Mouse (Mus musculus) retina, postnatal 1 day (tissue): ENCODE data around the gene Lrrc3.
"Not testable (repeated sequence)": the region's sequence is repeated elsewhere in the genome, so short reads cannot be mapped to it uniquely, and the experiment has no call there.

Source experiments
- DNase-seq: peaks from one replicate; pipeline ENCODE4 v3.0.0-alpha.2; 2012

Lrrc3 gene

DNA sequence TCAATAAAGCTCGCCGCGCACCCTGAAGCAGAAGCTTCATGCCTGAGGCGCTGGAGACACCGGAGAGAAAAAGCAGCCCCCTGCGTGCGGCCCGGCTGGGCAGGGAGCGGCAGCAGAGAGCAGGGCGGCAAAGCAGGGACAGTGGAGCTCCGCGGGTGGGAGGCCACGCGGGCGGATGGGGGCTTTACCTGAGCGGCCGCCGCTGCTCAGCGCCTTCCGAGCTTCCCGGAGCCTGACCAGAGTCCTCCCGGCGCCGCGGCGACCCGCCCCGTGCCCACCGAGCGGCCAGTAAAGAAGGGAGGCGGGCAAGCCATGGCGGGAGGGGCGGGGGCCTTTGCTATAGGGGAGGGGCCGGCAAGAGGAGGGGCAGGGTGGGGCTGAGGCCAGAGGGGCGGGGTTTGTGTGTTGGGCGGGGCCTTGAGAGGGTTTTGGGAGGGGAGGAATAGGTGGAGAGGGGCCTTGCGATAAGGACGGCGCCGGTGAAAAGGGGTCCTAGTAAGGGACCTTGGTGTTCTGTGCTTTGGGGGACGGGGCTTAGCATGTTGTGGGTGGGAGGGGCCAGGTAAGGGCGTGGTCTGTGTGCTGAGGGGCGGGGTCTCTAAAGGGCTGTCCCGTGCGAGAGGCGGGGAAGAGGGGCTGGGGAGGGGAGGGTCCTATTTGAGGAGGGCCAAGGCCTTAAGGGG, at the start of gene Lrrc3:
Gene Lrrc3, minus strand, starts transcription at position 326 of the 683 bp plus-strand sequence.
- DNase-seq = peak; percentile 79

DNA sequence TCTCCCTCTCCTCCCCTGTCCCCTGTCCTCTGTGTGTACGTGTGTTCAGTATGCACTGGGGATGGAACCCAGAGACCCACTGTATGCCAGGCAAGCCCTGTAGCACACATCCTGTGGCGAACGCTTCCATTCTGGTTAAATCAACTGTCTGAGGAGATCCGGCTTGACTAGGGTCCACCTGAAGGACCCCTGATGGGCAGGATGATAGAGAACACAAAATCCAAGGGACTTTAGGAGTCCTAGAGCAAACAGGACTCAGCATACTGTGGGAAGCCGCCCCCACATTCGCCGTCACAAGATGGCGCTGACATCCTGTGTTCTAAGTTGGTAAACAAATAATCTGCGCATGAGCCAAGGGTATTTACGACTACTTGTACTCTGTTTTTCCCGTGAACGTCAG, 48.1 kb upstream of the Lrrc3 start:
- not testable (repeated sequence) for DNase-seq

DNA sequence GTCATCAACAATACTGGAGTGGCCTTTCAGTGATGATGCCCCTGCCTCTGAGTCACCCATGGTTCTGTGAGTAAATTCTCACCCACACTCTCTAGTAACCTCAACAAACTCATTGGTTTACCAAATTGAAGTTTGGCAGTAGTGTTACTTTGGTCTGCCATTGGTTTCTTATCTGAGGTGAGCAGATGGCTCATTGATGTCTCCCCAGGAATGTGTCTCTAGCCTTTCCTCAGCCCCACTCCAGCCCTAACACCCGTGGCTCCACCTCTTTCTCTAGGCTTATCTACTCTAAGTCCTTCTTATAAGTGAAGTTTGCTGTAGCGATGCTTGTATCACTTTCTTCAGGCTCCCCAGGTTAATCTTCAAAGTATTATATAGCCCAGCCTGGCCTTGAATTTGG, 37.3 kb upstream of the Lrrc3 start:
- no peak for DNase-seq

DNA sequence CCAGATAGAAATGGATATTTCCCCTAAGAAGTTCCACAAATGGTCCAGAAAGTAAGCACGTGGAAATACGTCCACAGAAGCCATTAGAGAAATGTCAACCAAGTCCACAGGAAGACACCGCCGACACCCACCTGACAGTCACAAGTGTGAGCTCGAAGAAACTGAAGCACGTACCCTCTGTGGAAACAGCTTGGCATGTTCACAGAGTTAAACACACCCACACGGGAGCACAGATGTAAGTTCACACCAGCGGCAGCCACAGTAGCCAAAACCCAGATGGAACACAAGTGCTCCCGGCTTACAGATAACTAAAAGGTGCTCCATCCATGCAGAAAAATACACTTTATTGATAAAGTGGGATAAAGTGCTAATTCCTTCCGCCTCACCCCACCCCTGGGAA, 25.0 kb upstream of the Lrrc3 start:
- DNase-seq = no peak

DNA sequence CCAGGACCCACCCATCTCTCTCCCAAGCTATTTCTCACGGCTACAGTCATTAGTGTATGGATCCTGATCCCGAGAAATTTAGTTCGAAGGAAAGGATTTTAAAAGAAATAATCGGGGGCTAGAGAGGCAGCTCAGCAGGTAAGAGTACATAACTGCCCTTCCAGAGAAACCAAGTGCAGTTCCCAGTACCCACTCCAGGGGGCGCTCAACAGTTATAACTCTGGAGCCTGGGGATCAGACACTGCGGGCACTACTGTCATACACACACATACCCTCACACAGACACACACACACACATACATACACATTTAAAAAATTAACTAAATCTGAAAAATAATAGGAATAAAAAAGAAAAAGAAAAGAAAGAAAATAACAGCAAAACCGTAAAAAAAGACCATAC, 23.8 kb upstream of the Lrrc3 start:
- peak; percentile 61 for DNase-seq

DNA sequence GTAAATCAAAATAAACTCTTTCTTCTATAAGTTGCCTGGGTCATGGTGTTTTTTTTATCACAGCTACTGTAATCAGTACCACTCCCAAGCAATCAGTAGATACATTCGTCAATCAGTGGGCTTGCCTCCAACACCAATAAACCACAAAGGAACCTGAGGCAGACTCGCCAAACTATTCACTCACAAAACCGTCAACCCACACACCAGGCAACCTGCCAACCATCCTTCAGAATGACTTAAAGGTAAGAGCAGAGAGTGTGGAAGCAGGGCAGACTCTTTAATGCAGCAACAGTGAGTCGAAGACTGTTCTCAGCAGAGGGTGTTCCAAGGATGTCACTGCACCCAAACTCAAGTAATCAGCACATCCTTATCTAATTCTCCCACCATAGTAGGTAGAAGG, 20.3 kb upstream of the Lrrc3 start:
- no peak for DNase-seq

DNA sequence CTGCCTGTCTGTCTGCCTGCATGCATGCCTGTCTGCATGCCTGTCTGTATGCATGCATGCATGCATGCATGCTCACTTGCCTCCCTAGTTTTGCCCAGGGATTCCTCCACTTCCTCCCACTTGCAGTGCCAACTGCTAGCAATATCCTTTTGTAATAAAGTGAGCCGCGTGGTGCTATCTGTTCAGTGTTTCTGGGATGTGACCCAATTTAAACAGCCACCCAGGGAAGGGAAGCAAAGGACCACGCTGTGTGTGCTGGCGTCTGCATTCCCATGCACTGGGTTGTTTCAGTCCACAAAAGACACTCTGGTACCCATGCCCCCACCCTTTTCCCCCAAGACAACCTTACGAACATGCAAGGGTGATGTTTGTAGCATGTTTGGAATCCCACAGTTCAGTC, 18.7 kb upstream of the Lrrc3 start:
- DNase-seq = no peak

DNA sequence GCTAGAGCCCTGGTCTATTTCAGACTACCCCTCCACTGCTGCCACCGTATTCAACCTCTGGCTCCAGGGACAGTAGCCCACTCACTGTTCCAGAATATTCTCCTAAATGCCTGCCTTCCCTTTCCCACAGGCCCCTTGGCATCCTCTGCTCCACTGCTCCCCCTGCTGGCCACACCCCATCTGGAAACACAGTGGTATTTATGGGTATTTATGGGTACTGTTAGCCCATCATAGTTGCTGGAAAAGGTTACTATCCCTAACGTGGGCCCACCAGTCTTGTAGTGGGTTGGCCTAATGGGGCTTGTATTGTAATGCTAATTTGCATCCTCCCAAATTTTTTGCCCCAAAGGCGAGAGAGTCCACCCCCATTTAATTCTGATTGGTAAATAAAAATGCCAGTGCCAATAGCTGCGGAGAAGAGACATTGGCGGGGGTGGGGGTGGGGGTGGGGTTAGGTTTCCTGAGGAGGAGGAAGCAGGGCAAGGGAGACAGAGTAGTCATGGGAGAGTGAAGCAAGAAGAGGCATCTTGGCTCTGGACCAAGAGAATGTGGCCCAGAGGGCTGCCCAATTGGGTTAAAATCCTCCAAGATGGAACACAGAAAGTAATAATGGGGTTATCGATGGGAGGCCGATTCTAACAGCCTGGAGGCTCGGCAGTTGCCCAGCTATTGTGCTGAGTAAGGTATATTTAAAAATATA, 14.4 kb upstream of the Lrrc3 start:
- peak; percentile 58 for DNase-seq

DNA sequence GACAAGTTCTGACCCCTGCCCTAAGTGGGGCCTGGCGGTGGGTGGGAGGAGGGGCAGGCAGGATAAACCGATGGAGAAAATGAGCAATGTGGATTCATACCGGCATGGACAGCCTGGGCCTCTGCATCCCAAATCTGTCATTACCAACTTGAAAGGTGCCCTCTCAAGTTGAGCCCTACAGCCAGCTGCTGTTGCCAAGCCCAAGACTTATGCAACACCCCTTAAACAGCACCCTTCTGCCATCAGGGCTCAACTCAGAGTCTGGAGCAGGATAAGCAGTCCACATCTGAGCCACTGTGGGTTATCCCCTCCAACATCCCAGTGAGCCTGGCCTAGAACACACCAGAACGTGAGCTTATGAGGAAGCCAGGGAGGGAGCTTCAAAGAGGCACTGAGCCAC, 11.0 kb upstream of the Lrrc3 start:
- no peak for DNase-seq

DNA sequence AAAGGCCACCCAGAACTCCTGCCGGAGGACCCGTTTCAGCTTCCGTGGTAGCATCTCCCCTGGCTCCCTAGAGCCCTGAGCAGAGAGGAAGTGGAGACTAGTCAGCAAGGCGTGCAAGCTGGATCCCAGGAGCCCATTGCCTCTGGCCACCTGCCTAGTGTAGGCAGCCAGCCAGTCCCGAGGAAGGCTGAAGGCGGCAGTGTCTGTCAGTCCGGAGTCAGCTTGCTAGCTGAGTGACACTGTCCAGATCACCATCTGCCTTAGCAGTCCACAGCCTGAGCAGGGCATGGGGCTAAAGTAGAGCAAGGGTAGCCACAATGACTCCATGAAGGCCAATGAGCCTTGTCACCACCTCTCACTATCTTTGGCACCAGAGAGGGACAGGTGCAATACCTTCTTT, 10.3 kb upstream of the Lrrc3 start:
- DNase-seq = no peak

DNA sequence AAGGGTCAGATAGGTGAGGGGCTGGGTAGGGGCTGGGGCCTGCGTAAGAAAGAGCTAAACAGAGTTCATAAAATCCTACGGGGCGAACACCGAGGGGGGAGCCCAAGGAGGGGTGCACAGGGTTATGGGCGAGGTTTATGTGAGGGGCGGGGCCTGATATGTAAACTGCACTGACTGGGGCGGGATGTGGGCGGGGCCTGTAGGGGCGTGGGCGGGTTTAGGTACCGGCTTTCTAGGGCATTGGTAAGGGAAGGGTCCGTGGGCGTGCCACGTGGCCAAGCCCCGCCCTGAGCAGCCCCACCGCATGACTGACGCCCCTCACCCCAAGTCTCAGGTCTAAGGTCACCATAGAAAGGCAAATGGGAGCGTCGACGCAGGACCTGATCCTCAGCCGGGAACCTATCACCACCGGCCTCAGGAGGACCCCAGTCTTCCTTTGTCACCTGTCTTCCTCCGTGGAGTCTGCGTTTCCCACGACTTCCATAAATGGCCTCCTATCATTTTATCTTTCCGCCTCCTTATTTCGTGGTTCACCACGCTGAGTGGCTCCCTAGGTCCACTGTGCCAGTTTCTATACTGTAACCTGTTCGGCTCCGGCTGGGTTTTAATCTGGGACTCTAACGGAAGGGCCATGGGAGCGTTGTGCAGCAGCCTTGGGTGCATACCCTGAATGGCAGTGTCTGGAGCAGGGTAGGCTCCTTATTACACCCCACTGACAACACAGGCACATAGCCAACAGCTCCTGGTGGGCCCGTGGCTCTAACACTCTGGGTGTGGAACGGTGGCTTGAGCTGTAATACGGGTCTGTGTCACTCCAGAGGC, 769 bp upstream of the Lrrc3 start:
- peak; percentile 83 for DNase-seq

DNA sequence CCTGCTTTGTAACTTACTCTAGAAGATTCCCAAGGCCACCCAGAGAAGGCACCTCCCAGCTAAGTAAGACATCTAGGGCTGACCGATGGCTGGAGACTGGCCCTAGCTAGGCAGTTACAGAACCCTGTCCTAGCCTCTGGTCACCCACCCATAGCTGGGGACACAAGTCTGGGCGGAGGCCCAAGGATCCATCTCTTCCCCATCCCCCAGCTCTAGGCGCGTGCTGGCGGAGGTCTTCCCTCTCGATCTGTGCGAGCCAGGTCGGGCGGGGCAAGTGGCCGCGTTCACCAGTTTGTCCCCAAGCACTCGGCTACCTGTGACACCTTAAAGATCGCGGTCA, 495 bp downstream of the Lrrc3 start:
- DNase-seq = no peak

DNA sequence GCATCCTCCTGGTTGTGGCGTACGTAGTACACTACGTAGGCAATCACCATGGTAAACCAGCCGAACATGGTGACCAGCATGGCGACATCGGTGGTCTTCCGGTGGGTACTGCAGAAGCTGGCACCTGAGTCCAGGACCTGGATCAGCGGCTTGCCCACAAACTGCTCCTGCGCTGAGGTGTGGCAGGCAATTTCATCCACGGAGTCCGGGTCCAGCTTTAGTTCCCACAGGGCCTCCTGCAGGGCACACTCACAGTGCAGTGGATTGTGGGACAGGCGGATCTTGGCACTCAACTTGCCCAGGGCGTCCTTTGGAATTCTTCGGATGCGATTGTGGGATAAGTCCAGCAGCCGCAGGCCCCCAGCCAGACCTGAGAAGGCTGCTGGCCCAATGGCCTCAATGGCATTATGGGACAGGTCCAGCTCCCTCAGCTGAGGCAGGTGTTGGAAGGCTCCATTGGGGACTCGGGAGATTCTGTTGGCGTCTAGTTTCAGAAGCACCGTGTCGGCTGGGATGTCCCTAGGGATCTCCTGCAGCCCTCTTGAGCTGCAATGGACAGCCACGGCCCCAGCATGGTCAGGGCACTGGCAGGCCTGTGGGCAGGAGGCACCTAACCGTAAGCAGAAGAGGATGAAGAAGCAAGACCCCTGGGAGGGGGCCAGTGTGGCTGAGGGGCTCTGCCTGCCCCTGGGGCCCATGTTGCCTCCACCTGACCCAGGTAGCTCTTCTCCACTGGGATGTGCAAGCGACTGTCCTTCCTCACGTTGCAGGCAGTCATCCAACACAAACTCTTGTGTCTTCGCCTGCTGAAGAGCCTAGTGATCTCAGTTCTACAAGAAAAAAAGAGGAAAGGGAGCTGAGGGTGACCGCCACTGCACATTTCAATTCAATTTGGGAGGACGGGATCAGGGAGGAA, 1.2 kb downstream of the Lrrc3 start:
- no peak for DNase-seq

DNA sequence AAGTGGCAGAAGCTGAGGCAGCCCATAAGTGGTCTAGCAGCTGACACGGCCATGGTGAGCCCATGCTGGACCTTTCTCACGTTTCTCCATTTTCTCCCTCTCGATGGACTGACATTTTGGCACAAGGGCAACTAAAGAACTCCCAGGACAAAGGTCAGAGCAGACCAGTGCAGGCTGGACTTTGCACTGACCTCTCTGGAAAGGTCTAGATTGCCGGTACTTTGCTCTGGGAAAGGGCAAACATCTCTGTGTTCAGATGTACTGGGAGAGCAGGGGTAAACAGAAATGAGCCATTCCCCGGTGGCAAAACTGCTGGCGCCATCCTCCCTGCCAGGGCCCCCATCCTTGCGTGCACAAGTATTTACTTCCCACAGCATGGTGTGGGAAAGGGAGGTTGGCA, 2.2 kb downstream of the Lrrc3 start:
- DNase-seq = no peak

DNA sequence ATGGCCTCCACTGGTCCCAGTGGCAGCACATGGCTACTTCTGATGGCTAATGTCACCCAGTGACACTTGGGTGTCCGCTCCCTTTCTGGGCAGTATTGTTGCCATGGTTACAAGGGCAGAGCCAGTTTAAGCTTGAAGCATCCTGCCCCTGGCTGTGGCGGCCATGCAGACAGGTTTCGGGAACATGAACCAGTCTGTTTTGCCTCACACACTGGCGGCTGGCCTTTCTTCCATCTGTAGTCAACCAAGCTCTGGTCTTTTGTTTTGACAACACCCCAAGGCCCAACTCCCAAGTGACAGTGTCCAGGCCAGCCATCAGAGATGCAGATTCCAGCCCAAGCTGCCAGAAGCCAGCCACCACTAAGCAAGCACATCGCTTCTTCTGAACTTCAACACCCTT, 6.8 kb downstream of the Lrrc3 start:
- peak; percentile 33 for DNase-seq

DNA sequence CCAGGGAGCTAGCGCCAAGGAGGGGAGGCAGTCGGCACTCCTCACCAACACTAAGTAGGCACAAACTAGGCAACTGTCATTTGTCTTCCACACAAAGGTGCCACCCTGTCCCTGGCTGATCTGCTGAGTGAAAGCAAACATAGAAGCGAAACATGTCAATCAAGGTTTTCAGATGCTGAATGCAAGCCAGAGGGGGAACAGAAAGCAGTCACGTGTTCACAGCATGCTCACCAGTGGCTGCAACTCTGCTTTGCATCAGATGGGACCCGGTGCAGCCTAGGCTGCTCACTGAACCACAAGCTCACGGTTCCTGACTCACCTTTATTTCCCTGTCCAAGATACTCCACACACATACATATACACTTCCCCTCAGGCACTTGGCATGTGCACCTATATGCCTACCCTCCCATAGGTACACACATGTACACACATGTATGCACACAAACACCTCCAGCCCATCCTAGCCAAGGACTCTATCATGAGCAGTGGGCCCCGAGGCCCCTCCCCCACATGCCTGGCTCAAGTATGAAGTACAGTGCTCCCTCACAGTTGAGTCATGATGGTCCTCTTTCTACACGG, 11.3 kb downstream of the Lrrc3 start:
- DNase-seq = no peak

DNA sequence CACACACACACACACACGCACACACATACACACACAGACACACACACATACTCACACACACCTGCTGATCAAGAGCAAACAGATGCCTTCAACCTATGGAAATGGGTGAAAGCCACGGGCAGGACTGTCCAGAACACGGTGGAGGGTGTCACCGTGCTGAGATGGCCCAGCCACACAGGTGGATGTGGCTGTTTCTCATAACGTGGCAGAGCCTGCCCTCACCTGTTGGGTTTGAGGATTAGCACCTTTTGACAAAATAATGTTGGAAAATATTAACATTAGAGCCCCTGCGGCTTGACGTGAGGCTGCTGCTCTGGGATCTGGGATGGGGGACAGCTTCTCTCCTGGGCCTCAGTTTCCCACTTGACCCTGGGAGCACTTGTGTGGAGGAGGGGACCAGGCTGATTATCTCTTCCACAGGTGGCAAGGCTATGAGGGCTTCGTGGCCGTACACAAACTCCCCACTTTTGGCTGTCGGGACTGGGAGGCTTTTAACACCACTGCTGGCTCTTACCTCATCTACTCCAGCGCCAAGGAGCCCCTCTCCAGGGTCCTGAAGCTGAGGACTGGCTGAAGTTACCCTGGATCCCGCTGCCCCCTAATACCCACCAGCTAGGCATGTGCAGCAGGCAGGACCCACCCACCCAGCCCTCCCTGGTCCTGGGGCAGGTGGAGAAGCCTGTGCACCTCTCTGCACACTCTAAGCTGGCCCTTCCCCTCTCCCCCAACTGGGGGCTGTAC, 16.2 kb downstream of the Lrrc3 start:
- no peak for DNase-seq

DNA sequence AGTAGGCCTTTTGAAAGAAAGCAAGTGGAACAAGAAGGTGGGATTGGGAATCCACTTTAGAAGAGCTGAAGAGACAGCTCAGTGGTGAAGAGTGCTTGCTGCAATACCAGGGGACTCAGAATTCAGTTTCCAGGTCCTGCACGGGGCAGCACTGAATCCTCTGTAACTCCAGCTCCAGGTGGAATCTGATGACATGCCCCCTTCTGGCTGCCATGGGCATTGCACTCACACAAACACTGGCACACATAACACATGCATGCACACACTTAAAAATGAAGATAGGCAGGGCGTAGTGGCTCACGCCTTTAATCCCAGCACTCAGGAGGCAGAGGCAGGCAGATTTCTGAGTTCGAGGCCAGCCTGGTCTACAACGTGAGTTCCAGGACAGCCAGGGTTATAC, 19.8 kb downstream of the Lrrc3 start:
- peak; percentile 9 for DNase-seq

DNA sequence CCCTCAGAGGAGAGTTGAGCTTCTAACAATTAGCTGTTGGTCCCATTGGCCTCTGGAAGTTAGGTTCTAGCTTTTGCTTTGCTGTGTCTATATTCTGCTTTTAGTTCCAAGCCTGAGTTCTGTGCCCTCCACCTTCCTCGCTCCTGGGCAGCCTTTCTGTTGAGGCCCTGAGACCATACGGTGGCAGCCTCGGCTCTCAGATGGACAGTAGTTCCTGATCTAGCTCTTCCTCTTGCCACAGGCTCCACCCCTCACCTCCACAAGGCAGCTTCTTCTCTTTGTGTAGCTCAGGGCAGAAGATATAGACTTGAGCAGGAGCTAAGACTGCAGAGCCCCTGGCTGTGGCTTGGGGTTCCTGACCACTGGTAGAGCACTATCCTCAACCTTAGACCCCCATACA, 22.0 kb downstream of the Lrrc3 start:
- no peak for DNase-seq

DNA sequence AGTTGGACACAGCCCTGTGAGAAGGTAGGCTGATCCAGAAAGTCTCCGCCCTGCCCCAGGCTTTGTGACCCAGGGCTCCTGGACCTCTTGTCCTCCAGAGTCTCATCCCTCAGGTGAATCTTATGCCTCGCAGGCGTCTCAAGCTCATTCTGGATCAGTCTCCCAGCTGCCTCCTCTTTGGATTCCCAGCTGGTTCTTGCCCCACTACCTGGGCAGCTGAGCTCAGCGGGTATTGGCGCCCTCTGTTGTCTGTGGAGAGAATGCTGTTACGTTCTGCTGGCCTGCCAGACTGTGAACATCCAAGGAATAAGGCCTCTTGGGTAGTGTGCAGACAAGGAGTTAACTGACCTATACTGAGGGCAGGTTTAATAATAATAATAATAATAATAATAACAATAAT, 23.4 kb downstream of the Lrrc3 start:
- DNase-seq = no peak

DNA sequence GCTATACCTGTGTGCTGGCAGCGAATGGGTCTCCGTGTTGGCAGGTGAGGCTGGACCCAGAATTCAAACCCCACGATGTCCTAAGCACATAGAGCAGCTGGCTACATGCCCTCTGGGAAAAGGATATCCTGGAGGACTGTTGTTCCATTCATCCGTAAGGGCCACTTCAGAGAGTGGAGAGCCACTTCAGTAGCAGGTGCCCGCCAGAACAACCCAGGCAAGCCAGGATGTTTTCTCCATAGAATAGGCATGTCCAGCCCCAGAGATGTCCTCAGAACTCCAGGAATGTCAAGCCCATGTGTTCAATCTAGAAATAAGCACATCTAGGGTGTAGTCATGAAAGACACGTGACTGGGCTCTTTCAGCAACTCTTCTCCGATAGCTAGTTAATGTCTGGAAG, 32.7 kb downstream of the Lrrc3 start:
- DNase-seq = no peak

DNA sequence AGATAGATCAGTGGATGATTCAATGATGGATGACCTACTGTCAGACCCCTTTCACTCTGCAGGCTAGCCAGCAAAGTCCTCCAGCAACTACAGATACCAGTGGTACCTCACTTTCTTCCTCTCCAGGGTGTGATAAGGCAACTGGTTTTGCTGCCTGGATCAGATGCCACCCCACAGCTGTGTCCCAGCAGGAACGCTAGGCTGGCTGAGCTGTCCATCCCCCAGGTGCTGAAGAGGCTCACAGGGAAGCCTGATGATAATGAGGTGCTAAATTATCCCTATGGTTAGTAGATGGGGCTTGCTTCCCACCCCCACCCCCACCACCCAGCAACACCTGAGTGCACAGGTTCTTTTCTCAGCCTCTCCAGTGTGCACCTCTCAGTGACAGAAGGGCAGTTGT, 34.8 kb downstream of the Lrrc3 start:
- DNase-seq = no peak
